Mouse (Mus musculus): ENCODE measurements around the gene Atp5g3.

GRCm38 (mm10) chr2:73893473-73894270 lies 17.5 kb downstream of the Atp5g3 start:
- TF ChIP-seq CTCF (IDR thresholded peaks at IDR 0.05; ENCODE audit: borderline replicate concordance, control insufficient read depth, extremely low read depth, insufficient read depth, low read length, poor library complexity) (no peak), POLR2A (IDR thresholded peaks at IDR 0.05; ENCODE audit: control insufficient read depth, extremely low read depth, insufficient read depth, low read length, poor library complexity) (no peak)
